Mouse (Mus musculus) forebrain, embryonic 13.5 days (tissue): Measurements from ENCODE around the gene Cacna1d. TPM values are rescaled to one million over a fixed set of nuclear protein-coding genes. Genes with fewer than 3 reads are reported as not detected.

Experiments
- ATAC-seq: fragments of 200-750 bp; cut with Nextera tagmentation; 2 replicates; pipeline ENCODE4 v1.8.0; 2017
- H3K27ac ChIP-seq: fragments of 300-500 bp; sonication (generic); 2 replicates; pipeline ENCODE4 v1.5.1; 2015; ENCODE audit warnings: inconsistent platforms, mild to moderate bottlenecking, moderate library complexity
- H3K27me3 ChIP-seq: fragments of 300-500 bp; sonication (generic); 2 replicates; pipeline ENCODE4 v1.6.1; 2015; ENCODE audit warnings: mild to moderate bottlenecking, inconsistent platforms
- H3K36me3 ChIP-seq: fragments of 300-500 bp; sonication (generic); 2 replicates; pipeline ENCODE4 v1.6.1; 2015; ENCODE audit warnings: mild to moderate bottlenecking, inconsistent platforms; ENCODE audit not compliant: poor library complexity, severe bottlenecking
- H3K4me1 ChIP-seq: fragments of 300-500 bp; sonication (generic); 2 replicates; pipeline ENCODE4 v1.6.1; 2015; ENCODE audit warnings: inconsistent platforms
- H3K4me2 ChIP-seq: fragments of 300-500 bp; sonication (generic); 2 replicates; pipeline ENCODE4 v1.6.1; 2015; ENCODE audit warnings: inconsistent platforms, mild to moderate bottlenecking, moderate library complexity
- H3K4me3 ChIP-seq: fragments of 300-500 bp; sonication (generic); 2 replicates; pipeline ENCODE4 v1.5.1; 2015; ENCODE audit warnings: mild to moderate bottlenecking, inconsistent platforms
- H3K9ac ChIP-seq: fragments of 300-500 bp; sonication (generic); 2 replicates; pipeline ENCODE4 v1.6.1; 2015; ENCODE audit warnings: mild to moderate bottlenecking, inconsistent platforms
- H3K9me3 ChIP-seq: fragments of 300-500 bp; sonication (generic); replicated peaks from 2 replicates; pipeline ENCODE4 v1.6.1; 2016; ENCODE audit warnings: inconsistent platforms
- WGBS: fragments of 180-500 bp; shearing (Covaris S2); methylation state at CpG from one replicate; pipeline ENCODE4 v1.1.7; 2015; 5-methylcytosine and 5-hydroxymethylcytosine counted together
- polyA plus RNA-seq: library from polyadenylated mRNA; unstranded; fragments of >200 nt; fragmentation: Nextera tagmentation; extraction: Ambion mirVana; gene quantifications from 2 replicates; pipeline ENCODE4 v1.2.1, GENCODE M21; 2015

The Cacna1d gene
- polyA plus RNA-seq, 1 experiment from 2014 or later: 4.5 TPM

- Histone ChIP-seq H3K27me3 (no peaks in the 10 kb centered on the region), H3K4me2 (no peak overlapping the region), H3K27ac (no peak overlapping the region), H3K4me3 (no peak overlapping the region), H3K4me1 (no peaks in the 10 kb centered on the region), H3K36me3 (no peaks in the 10 kb centered on the region), H3K9ac (no peak overlapping the region), H3K9me3 (no peaks in the 10 kb centered on the region)
- 88% methylated on average over 10 of the region's 10 CpGs for WGBS
- ATAC-seq: no peak
These were observed 173.6 kb downstream of the Cacna1d start for GRCm38 (mm10) chr14:30317616-30318015.

GRCm38 (mm10) chr14:30311206-30311889, 179.9 kb downstream of the Cacna1d start:
- no peak overlapping the region for H3K4me2 ChIP-seq
- no peak overlapping the region for H3K27ac ChIP-seq
- H3K4me1 ChIP-seq: no peaks in the 10 kb centered on the region
- H3K4me3 ChIP-seq: no peak overlapping the region
- no peaks in the 10 kb centered on the region for H3K27me3 ChIP-seq
- H3K9me3 ChIP-seq: no peaks in the 10 kb centered on the region
- H3K9ac ChIP-seq: no peak overlapping the region
- 84% methylated on average over 13 of the region's 13 CpGs for WGBS
- no peaks in the 10 kb centered on the region for H3K36me3 ChIP-seq
- no peak for ATAC-seq

GRCm38 (mm10) chr14:30310236-30310635, 181.0 kb downstream of the Cacna1d start:
- Histone ChIP-seq H3K36me3 (no peaks in the 10 kb centered on the region), H3K4me1 (no peaks in the 10 kb centered on the region), H3K4me2 (no peak overlapping the region), H3K9ac (no peak overlapping the region), H3K27ac (no peak overlapping the region), H3K27me3 (no peaks in the 10 kb centered on the region), H3K9me3 (no peaks in the 10 kb centered on the region), H3K4me3 (no peak overlapping the region)
- ATAC-seq: no peak
- WGBS: 92% methylated on average over 10 of the region's 10 CpGs

- Histone ChIP-seq H3K4me1 (no peaks in the 10 kb centered on the region), H3K27ac (no peak overlapping the region), H3K36me3 (no peaks in the 10 kb centered on the region), H3K27me3 (no peaks in the 10 kb centered on the region), H3K4me3 (no peak overlapping the region), H3K9me3 (no peaks in the 10 kb centered on the region; the same call in 1 of the 2 replicates), H3K4me2 (no peak overlapping the region), H3K9ac (no peak overlapping the region)
- 58% methylated on average over 6 of the region's 6 CpGs for WGBS
- no peak for ATAC-seq
These were observed 185.0 kb downstream of the Cacna1d start for GRCm38 (mm10) chr14:30306221-30306620.

- ATAC-seq: no peak
- Histone ChIP-seq H3K4me2 (no peak overlapping the region), H3K9ac (no peak overlapping the region), H3K27me3 (no peaks in the 10 kb centered on the region), H3K27ac (no peak overlapping the region), H3K4me3 (no peak overlapping the region), H3K4me1 (no peaks in the 10 kb centered on the region), H3K36me3 (no peaks in the 10 kb centered on the region), H3K9me3 (no peaks in the 10 kb centered on the region; the same call in 1 of the 2 replicates)
- WGBS: 40% methylated on average over 7 of the region's 7 CpGs
These were observed 191.3 kb downstream of the Cacna1d start for GRCm38 (mm10) chr14:30299946-30300345.

GRCm38 (mm10) chr14:30297492-30297891, 193.8 kb downstream of the Cacna1d start:
- Histone ChIP-seq H3K9ac (no peak overlapping the region), H3K9me3 (no peaks in the 10 kb centered on the region), H3K36me3 (no peaks in the 10 kb centered on the region), H3K27ac (no peak overlapping the region), H3K4me3 (no peak overlapping the region), H3K27me3 (no peaks in the 10 kb centered on the region), H3K4me2 (no peak overlapping the region), H3K4me1 (no peaks in the 10 kb centered on the region)
- no peak for ATAC-seq
- WGBS: 93% methylated on average over 11 of the region's 11 CpGs

GRCm38 (mm10) chr14:30292135-30292463, 199.2 kb downstream of the Cacna1d start:
- H3K4me2 ChIP-seq: no peak overlapping the region
- WGBS: 19% methylated on average over 1 of the region's 1 CpGs
- H3K27ac ChIP-seq: no peak overlapping the region
- H3K27me3 ChIP-seq: no peaks in the 10 kb centered on the region
- no peak overlapping the region for H3K9ac ChIP-seq
- no peak for ATAC-seq
- no peaks in the 10 kb centered on the region for H3K36me3 ChIP-seq
- no peaks in the 10 kb centered on the region for H3K9me3 ChIP-seq
- no peak overlapping the region for H3K4me3 ChIP-seq
- H3K4me1 ChIP-seq: peaks cover 4% of the 10 kb centered on the region; the same call in 1 of the 2 replicates

- no peak for ATAC-seq
- 48% methylated on average over 9 of the region's 9 CpGs for WGBS
These were observed 199.7 kb downstream of the Cacna1d start for GRCm38 (mm10) chr14:30291389-30292134.

GRCm38 (mm10) chr14:30284446-30284845, 206.8 kb downstream of the Cacna1d start:
- no peak overlapping the region for H3K27ac ChIP-seq

More at GRCm38 (mm10) chr14:30291389-30292134, 199.7 kb downstream of the Cacna1d start:
- no peak overlapping the region for H3K27ac ChIP-seq
- no peaks in the 10 kb centered on the region for H3K27me3 ChIP-seq
- H3K4me1 ChIP-seq: peaks cover 4% of the 10 kb centered on the region; the same call in 1 of the 2 replicates
- H3K9ac ChIP-seq: no peak overlapping the region
- H3K36me3 ChIP-seq: no peaks in the 10 kb centered on the region
- H3K9me3 ChIP-seq: no peaks in the 10 kb centered on the region
- H3K4me3 ChIP-seq: no peak overlapping the region
- H3K4me2 ChIP-seq: no peak overlapping the region

GRCm38 (mm10) chr14:30284022-30284421, 207.2 kb downstream of the Cacna1d start:
- H3K27me3 ChIP-seq: no peaks in the 10 kb centered on the region
- no peak overlapping the region for H3K27ac ChIP-seq
- no peak overlapping the region for H3K4me3 ChIP-seq
- H3K9ac ChIP-seq: no peak overlapping the region
- no peaks in the 10 kb centered on the region for H3K36me3 ChIP-seq
- 87% methylated on average over 10 of the region's 10 CpGs for WGBS
- ATAC-seq: no peak
- H3K9me3 ChIP-seq: no peaks in the 10 kb centered on the region
- no peaks in the 10 kb centered on the region for H3K4me1 ChIP-seq
- H3K4me2 ChIP-seq: no peak overlapping the region

More at GRCm38 (mm10) chr14:30284446-30284845, 206.8 kb downstream of the Cacna1d start:
- no peaks in the 10 kb centered on the region for H3K36me3 ChIP-seq
- H3K4me1 ChIP-seq: no peaks in the 10 kb centered on the region
- WGBS: 79% methylated on average over 10 of the region's 10 CpGs
- H3K4me2 ChIP-seq: no peak overlapping the region
- H3K4me3 ChIP-seq: no peak overlapping the region
- no peaks in the 10 kb centered on the region for H3K27me3 ChIP-seq
- H3K9me3 ChIP-seq: no peaks in the 10 kb centered on the region
- no peak overlapping the region for H3K9ac ChIP-seq
- ATAC-seq: no peak

- no peak overlapping the region for H3K9ac ChIP-seq
- 89% methylated on average over 9 of the region's 9 CpGs for WGBS
- no peak overlapping the region for H3K27ac ChIP-seq
- no peak for ATAC-seq
- H3K4me3 ChIP-seq: no peak overlapping the region
- H3K4me2 ChIP-seq: no peak overlapping the region
- H3K4me1 ChIP-seq: no peaks in the 10 kb centered on the region
- H3K27me3 ChIP-seq: no peaks in the 10 kb centered on the region
- no peaks in the 10 kb centered on the region for H3K36me3 ChIP-seq
- no peaks in the 10 kb centered on the region for H3K9me3 ChIP-seq
These were observed 215.7 kb downstream of the Cacna1d start for GRCm38 (mm10) chr14:30275572-30275971.

GRCm38 (mm10) chr14:30272976-30273375, 218.3 kb downstream of the Cacna1d start:
- no peak overlapping the region for H3K9ac ChIP-seq
- H3K27ac ChIP-seq: no peak overlapping the region
- H3K4me2 ChIP-seq: no peak overlapping the region
- no peak for ATAC-seq
- H3K4me1 ChIP-seq: no peaks in the 10 kb centered on the region
- H3K9me3 ChIP-seq: no peaks in the 10 kb centered on the region
- no peak overlapping the region for H3K4me3 ChIP-seq
- no peaks in the 10 kb centered on the region for H3K36me3 ChIP-seq
- 83% methylated on average over 4 of the region's 4 CpGs for WGBS
- no peaks in the 10 kb centered on the region for H3K27me3 ChIP-seq
